Mouse (Mus musculus) gastrocnemius, adult 2 months (tissue): Measurements from ENCODE around the gene Ptpre. TPM values are rescaled to one million over a fixed set of nuclear protein-coding genes. Genes with fewer than 3 reads are reported as not detected.

Experiments used
- DNase-seq: peaks from one replicate; pipeline ENCODE4 v3.0.0; 2022
- H3K27ac ChIP-seq: fragments of 200-600 bp; 2 replicates; pipeline ENCODE4 v1.8.1; 2022; ENCODE audit warnings: mild to moderate bottlenecking
- H3K4me3 ChIP-seq: fragments of 200-600 bp; 2 replicates; pipeline ENCODE4 v1.8.1; 2022; ENCODE audit warnings: mild to moderate bottlenecking, moderate library complexity
- CTCF ChIP-seq: fragments of 200-600 bp; IDR thresholded peaks from 2 replicates; pipeline ENCODE4 v1.8.1; 2022; ENCODE audit warnings: antibody characterized with exemption, mild to moderate bottlenecking, moderate library complexity
- intact Hi-C: fragments of 180-260 bp; cut with DNase I; formaldehyde crosslinking; loops from one replicate; pipeline ENCODE4 v1.15.1; 2025
- total RNA-seq, 2 experiments: library from RNA; stranded (reverse); gene quantifications; 2 replicates each; pipeline ENCODE4 v1.2.3; 2021

The Ptpre gene
- total RNA-seq, 2 experiments from 2014 or later: 1.2 to 1.6 TPM

DNA sequence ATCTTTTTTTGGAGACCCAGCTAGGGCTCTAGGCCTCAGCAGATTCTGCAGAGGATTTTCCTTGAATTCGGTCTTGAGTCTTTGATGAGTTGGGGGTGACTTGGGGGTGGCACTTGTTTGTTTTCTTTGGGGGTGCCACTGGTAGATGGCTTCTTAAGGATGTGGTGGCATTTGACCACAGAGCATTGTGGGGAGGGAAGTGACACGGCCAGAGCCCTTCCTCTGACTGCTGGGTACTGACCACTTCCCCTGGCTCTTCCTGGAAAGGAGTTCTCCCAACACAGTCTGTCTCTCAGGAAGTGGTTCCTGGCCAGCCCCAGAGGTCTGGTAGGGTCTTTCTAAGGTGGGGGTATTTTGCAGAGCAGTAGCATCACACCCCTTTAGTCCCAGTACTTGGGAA, 54.2 kb downstream of the Ptpre start:
- Histone ChIP-seq H3K27ac (no peak overlapping the region), H3K4me3 (no peak overlapping the region)
- no peak for TF ChIP-seq CTCF
- no peak for DNase-seq
- intact Hi-C loops: no loop called here

DNA sequence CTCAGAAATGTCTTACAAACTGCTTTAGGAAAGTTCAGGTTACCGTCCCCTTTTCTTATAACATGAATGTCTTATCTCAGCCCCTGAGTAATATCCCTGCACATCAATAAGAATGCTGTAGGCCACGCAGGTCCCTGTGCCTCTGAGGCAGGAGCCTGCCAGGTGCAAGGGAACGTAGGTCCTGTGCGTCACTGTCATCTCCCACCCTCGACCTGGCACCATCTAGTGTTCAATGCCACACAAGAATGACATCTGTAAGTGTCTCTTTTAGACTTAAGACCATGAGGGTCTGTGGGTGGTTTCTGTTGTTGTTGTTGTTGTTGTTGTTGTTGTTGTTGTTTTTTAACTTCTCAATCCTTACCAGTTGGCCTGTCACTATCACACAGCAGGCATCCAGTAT, 56.0 kb downstream of the Ptpre start:
- DNase-seq: no peak
- intact Hi-C loops: no loop called here

DNA sequence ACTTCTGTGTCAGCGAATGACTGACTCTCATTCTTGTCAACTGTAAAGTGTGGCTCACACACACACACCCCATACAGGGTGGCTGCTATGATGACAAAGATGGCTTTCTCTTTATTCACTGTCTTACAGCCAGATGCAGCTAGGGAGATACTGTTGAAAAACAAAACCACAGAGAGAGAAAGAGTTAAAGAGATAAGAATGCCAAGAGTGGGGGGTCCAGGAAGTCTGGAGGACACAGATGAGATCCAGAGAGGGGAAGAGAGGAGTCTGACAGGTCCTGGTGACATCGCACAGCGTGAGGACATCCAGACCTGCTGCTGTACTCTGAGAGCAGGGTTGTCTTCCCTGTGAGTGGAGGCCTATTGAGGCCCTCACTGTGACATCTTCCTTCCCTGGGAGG, 56.5 kb downstream of the Ptpre start:
- DNase-seq: no peak
- intact Hi-C loops: no loop called here
- Histone ChIP-seq H3K27ac (no peak overlapping the region; the same call in 1 of the 2 replicates), H3K4me3 (no peak overlapping the region)
- TF ChIP-seq CTCF: no peak

More for the DNA sequence above, 56.0 kb downstream of the Ptpre start:
- no peak for TF ChIP-seq CTCF
- no peak overlapping the region; the same call in 1 of the 2 replicates for H3K27ac ChIP-seq
- no peak overlapping the region for H3K4me3 ChIP-seq

DNA sequence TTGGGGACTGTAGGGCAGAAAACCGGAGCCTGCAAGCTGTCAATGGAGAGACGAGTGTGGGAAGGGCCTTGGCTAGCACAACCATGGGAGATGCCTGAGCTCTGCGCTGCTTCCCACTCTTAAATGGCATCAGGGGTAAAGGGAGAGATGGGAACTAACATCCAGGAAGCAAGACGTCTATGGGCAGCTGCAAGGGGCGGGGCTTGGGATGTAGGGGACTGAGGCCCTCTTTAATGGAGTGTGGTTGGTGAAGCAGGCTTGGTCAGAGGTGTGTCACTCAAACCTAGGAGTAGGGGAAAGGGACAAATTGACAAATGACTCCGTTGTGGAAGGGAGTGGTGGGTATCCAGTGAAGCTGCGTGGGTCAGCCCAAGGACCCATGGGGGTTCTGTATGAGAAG, 57.4 kb downstream of the Ptpre start:
- DNase-seq: no peak
- Histone ChIP-seq H3K4me3 (no peak overlapping the region), H3K27ac (0 out of 2 replicates have a peak overlapping the region, but pooled peaks have one; percentile 20)
- no peak for TF ChIP-seq CTCF
- intact Hi-C loops: no loop called here

DNA sequence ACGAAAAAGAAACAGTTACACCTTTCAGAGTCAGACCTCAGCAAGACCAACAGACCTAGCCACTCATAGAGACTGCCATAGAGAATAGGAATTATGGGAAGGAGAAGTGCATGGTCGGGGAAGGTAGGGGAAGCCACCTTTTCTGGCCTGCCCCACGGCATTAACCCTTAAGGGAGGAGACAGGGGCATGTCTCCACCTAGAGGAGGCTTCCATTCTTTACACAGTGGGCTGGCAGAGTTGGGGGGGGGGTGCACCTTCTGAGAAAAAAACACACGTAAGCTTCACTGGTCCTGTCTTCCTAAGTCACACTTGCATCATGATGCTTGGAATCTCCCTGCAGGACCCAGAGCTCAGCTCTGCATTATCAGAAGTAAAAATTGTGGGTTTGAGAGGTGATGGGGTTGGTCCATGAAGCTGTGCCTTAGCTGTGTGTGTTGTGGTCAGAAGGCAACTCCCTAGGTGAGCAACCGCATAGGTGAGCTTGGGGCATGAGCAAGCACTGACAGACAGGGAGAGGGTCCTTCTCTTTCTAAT, 58.4 kb downstream of the Ptpre start:
- intact Hi-C loops: no loop called here
- H3K4me3 ChIP-seq: no peak overlapping the region
- H3K27ac ChIP-seq: peak overlapping the region; percentile 38
- no peak for DNase-seq
- no peak for TF ChIP-seq CTCF

DNA sequence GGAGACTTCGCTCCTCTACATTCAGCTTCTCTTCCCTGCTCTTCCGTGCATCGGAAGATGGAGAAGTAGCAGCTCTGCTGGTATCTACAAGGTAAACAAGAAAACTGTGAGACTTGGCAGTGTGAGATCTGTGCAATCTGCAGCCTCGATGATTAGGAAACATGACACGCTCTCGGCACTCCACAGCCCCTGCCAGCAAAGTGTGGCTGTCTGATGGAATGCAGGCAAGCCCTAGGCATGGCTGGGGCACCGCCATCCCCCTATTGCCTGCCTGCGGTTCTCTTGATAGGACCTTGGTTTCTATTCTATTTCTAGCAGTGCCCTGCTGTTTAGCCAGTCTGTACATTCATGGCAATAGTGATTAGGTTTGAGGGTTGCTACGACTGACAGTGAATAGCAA, 59.7 kb downstream of the Ptpre start:
- Histone ChIP-seq H3K4me3 (peak overlapping the region; percentile 39), H3K27ac (peak overlapping the region; percentile 78)
- peak; percentile 34 for DNase-seq
- no peak for TF ChIP-seq CTCF
- intact Hi-C loops: no loop called here

DNA sequence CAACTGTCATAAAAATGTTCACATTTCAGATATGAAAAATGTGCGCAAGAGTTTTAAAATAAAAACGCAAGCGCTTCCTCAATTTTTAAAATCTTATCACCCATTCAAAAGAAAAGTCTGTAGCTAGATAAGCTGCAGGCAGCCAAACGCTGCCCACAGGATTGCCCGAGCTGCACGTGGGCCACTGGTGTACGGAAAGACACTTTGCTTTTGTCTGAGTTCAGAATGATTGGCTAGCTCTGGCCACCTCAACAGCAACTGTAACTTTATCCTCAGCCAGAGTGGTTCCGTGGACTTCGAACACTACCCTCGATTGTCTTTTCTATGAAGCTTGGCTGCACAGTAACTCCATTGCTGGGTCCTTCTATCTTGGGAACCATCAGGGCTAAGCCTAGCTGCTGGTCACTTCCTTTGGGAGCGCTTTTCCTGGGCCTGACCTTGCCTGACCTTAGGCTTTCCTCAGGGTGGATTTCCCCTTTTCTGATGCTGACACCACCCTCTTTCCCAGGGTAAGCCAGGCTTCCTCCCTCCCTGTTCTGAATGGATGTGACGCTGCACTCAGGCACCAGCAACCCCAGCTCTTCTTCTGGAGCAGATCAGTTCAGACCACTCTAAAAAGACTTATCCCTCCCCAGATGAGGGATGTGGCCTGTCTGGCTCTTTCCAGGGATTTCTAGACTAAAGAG, 60.5 kb downstream of the Ptpre start:
- H3K4me3 ChIP-seq: no peak overlapping the region; the same call in 1 of the 2 replicates
- peak overlapping the region; percentile 78 for H3K27ac ChIP-seq
- no peak for DNase-seq
- intact Hi-C loops: loop anchor here (2.0 kb wide), 1 partner anchor 47 kb away; no protein-coding TSS in a partner anchor
- TF ChIP-seq CTCF: no peak

DNA sequence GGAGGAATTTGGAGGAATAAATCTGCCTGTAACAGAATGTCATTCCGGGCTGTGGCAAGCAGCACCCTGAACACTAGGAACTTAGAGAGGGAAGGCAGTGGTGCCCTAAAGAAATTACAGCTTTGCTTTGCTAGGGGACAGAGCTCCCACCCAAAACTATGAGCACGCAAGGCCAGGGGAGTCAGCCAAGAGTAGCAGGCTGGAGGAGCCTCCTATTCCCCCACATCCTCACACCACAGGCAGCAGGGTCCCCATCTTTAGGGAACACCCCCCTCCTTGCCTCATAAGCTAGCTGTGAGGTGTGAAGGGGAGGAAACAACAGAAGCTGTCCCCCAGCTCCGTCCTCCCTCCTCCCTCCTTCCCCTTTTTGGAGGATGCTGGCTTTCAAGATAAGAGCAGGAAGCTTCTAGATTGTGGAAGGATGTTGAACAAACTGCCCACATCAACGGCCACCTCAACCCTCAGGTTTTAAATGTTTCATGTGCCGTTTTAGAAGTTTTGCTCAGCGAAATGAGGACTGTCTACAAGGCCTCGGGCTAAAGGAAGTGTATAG, 61.1 kb downstream of the Ptpre start:
- intact Hi-C loops: loop anchor here (2.0 kb wide), 1 partner anchor 48 kb away; no protein-coding TSS in a partner anchor
- no peak for DNase-seq
- Histone ChIP-seq H3K4me3 (no peak overlapping the region), H3K27ac (peak overlapping the region; percentile 78)
- TF ChIP-seq CTCF: no peak

DNA sequence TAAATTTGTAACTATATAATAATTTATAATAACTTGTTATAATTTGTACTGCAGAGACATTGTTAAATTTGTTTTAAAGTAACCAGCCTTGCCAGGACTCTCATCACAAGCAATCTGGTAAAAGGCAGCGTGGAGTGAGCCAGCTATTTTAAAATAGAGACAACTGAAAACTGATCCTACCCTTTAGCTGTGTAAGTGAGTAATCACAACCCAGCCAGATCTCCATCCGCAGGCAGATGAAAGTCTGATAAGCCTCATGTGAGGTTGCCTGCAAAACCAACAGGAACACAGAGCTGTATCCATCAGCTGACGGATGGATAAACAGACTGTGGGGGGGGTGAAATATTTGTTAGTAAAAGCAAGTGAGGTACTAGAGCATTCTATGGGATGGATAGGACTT, 62.8 kb downstream of the Ptpre start:
- intact Hi-C loops: loop anchor here (10.0 kb wide), 1 partner anchor 445 kb away; no protein-coding TSS in a partner anchor
- H3K4me3 ChIP-seq: no peak overlapping the region
- no peak for TF ChIP-seq CTCF
- DNase-seq: no peak
- peak overlapping the region; percentile 78; the same call in 1 of the 2 replicates for H3K27ac ChIP-seq

DNA sequence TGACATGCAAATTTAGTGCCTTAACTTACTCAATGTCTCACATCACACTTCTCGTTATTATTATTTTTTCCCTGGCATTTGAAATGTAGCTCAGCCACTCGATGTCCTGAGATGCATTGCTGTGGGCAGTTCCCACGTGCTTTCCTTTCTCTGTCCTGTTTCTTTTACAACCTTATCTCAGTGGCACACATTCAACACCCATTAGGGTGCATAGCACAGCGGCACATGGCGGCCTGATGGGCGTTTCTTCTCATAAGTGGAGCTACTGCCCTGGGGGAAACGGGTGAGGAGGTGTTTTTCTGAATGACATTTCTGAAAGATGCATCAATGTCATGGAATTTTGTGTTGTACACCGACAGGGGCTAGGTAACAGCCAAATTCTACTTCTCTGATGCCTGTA, 64.3 kb downstream of the Ptpre start:
- intact Hi-C loops: loop anchor here (10.0 kb wide), 1 partner anchor 447 kb away; no protein-coding TSS in a partner anchor
- Histone ChIP-seq H3K4me3 (no peak overlapping the region), H3K27ac (peak overlapping the region; percentile 87; the same call in 1 of the 2 replicates)
- no peak for DNase-seq
- TF ChIP-seq CTCF: no peak

DNA sequence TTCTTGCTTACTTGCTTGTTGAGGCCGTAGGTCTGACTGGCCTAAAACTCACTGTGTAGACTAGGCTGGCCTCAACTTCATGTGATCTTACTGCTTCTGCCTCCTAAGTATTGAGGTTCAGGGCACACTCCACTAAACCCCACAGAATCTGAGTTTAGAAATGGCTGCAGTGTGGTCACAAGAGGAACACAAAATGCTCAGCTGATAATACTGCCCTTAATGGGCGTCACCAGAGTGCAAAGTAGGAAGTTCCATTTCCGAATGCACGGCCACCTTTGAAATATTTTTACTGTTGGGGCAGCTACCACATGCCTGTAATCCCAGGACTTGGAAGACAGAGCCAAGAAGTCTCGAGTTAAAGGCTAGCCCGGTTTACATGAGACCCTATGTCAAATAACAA, 65.0 kb downstream of the Ptpre start:
- no peak for DNase-seq
- TF ChIP-seq CTCF: no peak
- peak overlapping the region; percentile 87 for H3K27ac ChIP-seq
- no peak overlapping the region for H3K4me3 ChIP-seq
- intact Hi-C loops: loop anchor here (10.0 kb wide), 1 partner anchor 447 kb away; no protein-coding TSS in a partner anchor

DNA sequence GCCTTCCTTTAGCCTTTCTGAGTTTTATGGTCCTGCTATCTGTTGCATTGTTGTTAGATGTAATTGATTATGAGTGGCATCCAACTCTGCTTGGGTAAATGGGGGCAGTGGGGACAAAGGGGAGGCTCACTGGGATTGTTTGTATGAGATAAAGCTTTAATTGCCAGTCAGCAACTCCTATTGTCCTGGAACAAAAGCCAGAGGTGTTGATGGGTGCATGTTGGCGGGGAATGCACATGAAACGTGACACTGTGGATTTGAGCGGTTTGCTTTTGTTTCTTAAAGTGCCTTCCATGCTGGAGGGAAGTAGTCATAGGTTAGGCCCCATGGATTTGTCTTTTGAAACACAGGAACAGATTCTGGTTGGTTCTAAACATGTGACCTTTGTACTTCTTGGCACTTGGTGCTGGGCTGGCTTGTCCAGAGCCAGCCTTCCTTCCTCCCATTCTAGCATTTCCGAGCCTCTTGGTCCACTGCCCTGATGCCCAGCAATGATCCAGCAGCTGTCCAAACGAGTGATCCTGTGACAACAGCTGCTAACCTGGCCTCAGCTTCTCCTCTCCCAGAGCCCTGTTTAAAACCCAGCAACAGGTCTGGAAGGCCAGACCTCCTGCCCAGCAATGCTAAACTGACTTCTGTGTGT, 65.7 kb downstream of the Ptpre start:
- TF ChIP-seq CTCF: no peak
- H3K27ac ChIP-seq: peak overlapping the region; percentile 87
- DNase-seq: peak; percentile 91
- no peak overlapping the region for H3K4me3 ChIP-seq
- intact Hi-C loops: loop anchor here (10.0 kb wide), 1 partner anchor 448 kb away; no protein-coding TSS in a partner anchor
